Mouse (Mus musculus) myocyte (in vitro differentiated cells): ENCODE data around the gene Mroh2b. TPM values are rescaled to one million over a fixed set of nuclear protein-coding genes. Genes with fewer than 3 reads are reported as not detected.

ENCODE experiments used
- H3K27me3 ChIP-seq: one replicate; pipeline ENCODE4 v1.6.1; 2011; ENCODE audit not compliant: control insufficient read depth, insufficient read depth, insufficient read length
- H3K36me3 ChIP-seq: one replicate; pipeline ENCODE4 v1.6.1; 2011; ENCODE audit not compliant: control insufficient read depth, insufficient read depth
- H3K4me2 ChIP-seq: one replicate; pipeline ENCODE4 v1.6.1; 2011; ENCODE audit warnings: low read depth, control low read depth
- H3K4me3 ChIP-seq: one replicate; pipeline ENCODE4 v1.5.1; 2011; ENCODE audit warnings: mild to moderate bottlenecking, control low read depth, moderate library complexity
- H3K79me2 ChIP-seq: one replicate; pipeline ENCODE4 v1.6.1; 2011; ENCODE audit not compliant: control insufficient read depth, insufficient read depth
- H3ac ChIP-seq: one replicate; pipeline ENCODE4 v1.6.1; 2011; ENCODE audit not compliant: control insufficient read depth, insufficient read length
- CEBPB ChIP-seq: IDR thresholded peaks from 2 replicates; pipeline ENCODE4 v1.6.1; 2011; ENCODE audit warnings: mild to moderate bottlenecking, moderate library complexity; ENCODE audit not compliant: poor library complexity, insufficient read depth, severe bottlenecking
- E2F4 ChIP-seq: IDR thresholded peaks from one replicate; pipeline ENCODE4 v1.6.1; 2011; ENCODE audit warnings: mild to moderate bottlenecking, control low read depth, moderate library complexity; ENCODE audit not compliant: insufficient read depth
- MAX ChIP-seq: IDR thresholded peaks from one replicate; pipeline ENCODE4 v1.6.1; 2011; ENCODE audit warnings: low read depth, mild to moderate bottlenecking, control low read depth
- MYOD1 ChIP-seq, 3 experiments: IDR thresholded peaks; one replicate each; pipeline ENCODE4 v1.6.1; 2011; ENCODE audit warnings: control low read depth in 2 of 3, low read depth in 2 of 3, mild to moderate bottlenecking in 2 of 3, moderate library complexity in 1 of 3; ENCODE audit not compliant: insufficient read length in 2 of 3, control insufficient read depth in 1 of 3
- MYOG ChIP-seq, 3 experiments: IDR thresholded peaks; one replicate each; pipeline ENCODE4 v1.6.1; 2011; ENCODE audit warnings: control low read depth in 2 of 3, low read depth in 2 of 3, mild to moderate bottlenecking in 2 of 3; ENCODE audit not compliant: insufficient read length in 2 of 3, control insufficient read depth in 1 of 3, insufficient read depth in 1 of 3
- POLR2A ChIP-seq: IDR thresholded peaks from one replicate; pipeline ENCODE4 v1.6.1; 2011; ENCODE audit warnings: low read depth, mild to moderate bottlenecking, control low read depth, moderate library complexity; ENCODE audit not compliant: insufficient read length
- POLR2AphosphoS2 ChIP-seq: IDR thresholded peaks from one replicate; pipeline ENCODE4 v1.6.1; 2011; ENCODE audit warnings: low read depth, control low read depth; ENCODE audit not compliant: insufficient read length
- REST ChIP-seq: IDR thresholded peaks from one replicate; pipeline ENCODE4 v1.6.1; 2011; ENCODE audit warnings: mild to moderate bottlenecking, control low read depth, moderate library complexity; ENCODE audit not compliant: insufficient read depth, insufficient read length
- SRF ChIP-seq: IDR thresholded peaks from one replicate; pipeline ENCODE4 v1.6.1; 2011; ENCODE audit warnings: low read depth; ENCODE audit not compliant: control insufficient read depth, insufficient read length
- TCF12 ChIP-seq: IDR thresholded peaks from one replicate; pipeline ENCODE4 v1.6.1; 2011; ENCODE audit warnings: mild to moderate bottlenecking, control low read depth; ENCODE audit not compliant: poor library complexity, insufficient read depth, severe bottlenecking
- TCF3 ChIP-seq: IDR thresholded peaks from one replicate; pipeline ENCODE4 v1.6.1; 2011; ENCODE audit warnings: low read depth, control low read depth; ENCODE audit not compliant: insufficient read length
- USF1 ChIP-seq: IDR thresholded peaks from one replicate; pipeline ENCODE4 v1.6.1; 2011; ENCODE audit warnings: low read depth, mild to moderate bottlenecking, control low read depth, moderate library complexity
- polyA plus RNA-seq: library from polyadenylated mRNA; unstranded; fragments of >200 nt; fragmentation: generic; extraction: Trizol; gene quantifications from one replicate; pipeline ENCODE4 v1.2.1, GENCODE M21; 2012; ENCODE audit warnings: missing spikeins

Mroh2b gene
- polyA plus RNA-seq: not detected

- no peak within 1 kb of the TSS for H3K4me3 ChIP-seq
- TF ChIP-seq E2F4: no peak
- no peak for TF ChIP-seq MAX
- TF ChIP-seq TCF3: no peak
- TF ChIP-seq SRF: no peak
- no peak for TF ChIP-seq REST
- TF ChIP-seq POLR2AphosphoS2: no peak
- TF ChIP-seq CEBPB: no peak
- TF ChIP-seq MYOG (IDR thresholded peaks at IDR 0.05; ENCODE audit: control insufficient read depth in 1 of 3, insufficient read depth in 1 of 3, insufficient read length in 2 of 3, low read depth in 2 of 3): no peak
- TF ChIP-seq TCF12: no peak
- TF ChIP-seq MYOD1 (IDR thresholded peaks at IDR 0.05; ENCODE audit: control insufficient read depth in 1 of 3, insufficient read length in 2 of 3, low read depth in 2 of 3): no peak
- TF ChIP-seq USF1: no peak
- no peak for TF ChIP-seq POLR2A
- no peaks in the 10 kb centered on the region for H3K27me3 ChIP-seq
- H3K4me2 ChIP-seq: no peak within 1 kb of the TSS
- H3ac ChIP-seq: no peak within 1 kb of the TSS
- H3K79me2 ChIP-seq: no peaks in the 10 kb centered on the region
- H3K36me3 ChIP-seq: no peaks in the 10 kb centered on the region
Observed at GRCm38 (mm10) chr15:4898437-4898836, at the start of gene Mroh2b. TSS of gene Mroh2b (plus strand) at chr15:4898737.

DNA sequence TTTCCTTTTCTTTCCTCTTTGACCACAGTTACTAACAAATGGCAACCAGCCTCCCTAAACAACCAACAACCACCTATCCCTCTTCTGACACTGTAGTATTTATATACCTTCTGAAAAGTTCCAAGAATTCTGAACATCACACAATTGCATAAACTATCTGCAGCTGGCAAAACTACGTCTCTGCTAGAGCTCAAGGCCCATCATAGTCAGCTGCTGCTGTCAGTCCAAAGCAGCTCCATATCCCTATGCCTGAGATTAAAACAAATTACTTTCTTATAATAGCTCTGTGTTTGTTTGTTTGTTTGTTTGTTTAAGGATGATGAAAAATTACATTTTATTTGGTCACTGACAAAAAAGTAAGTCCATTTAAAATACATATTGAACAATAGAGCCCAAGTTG, 48.5 kb upstream of the Mroh2b start:
- no peak overlapping the region for H3ac ChIP-seq
- H3K4me2 ChIP-seq: no peak overlapping the region
- peak in 2 of 3 experiments; percentile 63 to 66 for TF ChIP-seq MYOD1 (IDR thresholded peaks at IDR 0.05; ENCODE audit: control insufficient read depth in 1 of 3, insufficient read length in 2 of 3, low read depth in 2 of 3)
- no peak for TF ChIP-seq POLR2A
- TF ChIP-seq TCF3: peak; percentile 8
- no peaks in the 10 kb centered on the region for H3K36me3 ChIP-seq
- H3K27me3 ChIP-seq: no peaks in the 10 kb centered on the region
- no peaks in the 10 kb centered on the region for H3K79me2 ChIP-seq
- no peak overlapping the region for H3K4me3 ChIP-seq

- no peak for TF ChIP-seq CEBPB
- TF ChIP-seq SRF: no peak
- TF ChIP-seq MYOD1 (IDR thresholded peaks at IDR 0.05; ENCODE audit: control insufficient read depth in 1 of 3, insufficient read length in 2 of 3, low read depth in 2 of 3): no peak
- no peak for TF ChIP-seq E2F4
- no peak for TF ChIP-seq MYOG (IDR thresholded peaks at IDR 0.05; ENCODE audit: control insufficient read depth in 1 of 3, insufficient read depth in 1 of 3, insufficient read length in 2 of 3, low read depth in 2 of 3)
- no peak for TF ChIP-seq USF1
- no peak for TF ChIP-seq TCF12
- no peak for TF ChIP-seq TCF3
- no peak for TF ChIP-seq POLR2A
- no peak for TF ChIP-seq REST
- TF ChIP-seq MAX: no peak
- no peak for TF ChIP-seq POLR2AphosphoS2
Observed at GRCm38 (mm10) chr15:4894962-4895361, 3.6 kb upstream of the Mroh2b start.

GRCm38 (mm10) chr15:4934731-4935130, 36.2 kb downstream of the Mroh2b start:
- Histone ChIP-seq H3ac (no peak overlapping the region), H3K4me3 (no peak overlapping the region), H3K36me3 (no peaks in the 10 kb centered on the region), H3K79me2 (no peaks in the 10 kb centered on the region), H3K27me3 (peaks cover 8% of the 10 kb centered on the region), H3K4me2 (peak overlapping the region; percentile 43)
- no peak for TF ChIP-seq MAX
- TF ChIP-seq USF1: no peak
- TF ChIP-seq E2F4: no peak
- no peak for TF ChIP-seq SRF
- TF ChIP-seq POLR2A: no peak
- TF ChIP-seq REST: no peak
- no peak for TF ChIP-seq MYOG (IDR thresholded peaks at IDR 0.05; ENCODE audit: control insufficient read depth in 1 of 3, insufficient read depth in 1 of 3, insufficient read length in 2 of 3, low read depth in 2 of 3)

More at GRCm38 (mm10) chr15:4894962-4895361, 3.6 kb upstream of the Mroh2b start:
- no peak overlapping the region for H3K4me3 ChIP-seq
- no peaks in the 10 kb centered on the region for H3K79me2 ChIP-seq
- H3K36me3 ChIP-seq: no peaks in the 10 kb centered on the region
- no peak overlapping the region for H3K4me2 ChIP-seq
- H3ac ChIP-seq: no peak overlapping the region
- H3K27me3 ChIP-seq: peaks cover 7% of the 10 kb centered on the region

- H3K27me3 ChIP-seq: no peaks in the 10 kb centered on the region
Observed at GRCm38 (mm10) chr15:4973355-4973754, 74.8 kb downstream of the Mroh2b start.

More at GRCm38 (mm10) chr15:4973355-4973754, 74.8 kb downstream of the Mroh2b start:
- Histone ChIP-seq H3K36me3 (no peaks in the 10 kb centered on the region), H3K4me2 (no peak overlapping the region), H3ac (no peak overlapping the region), H3K79me2 (no peaks in the 10 kb centered on the region), H3K4me3 (no peak overlapping the region)
- TF ChIP-seq REST: no peak
- no peak for TF ChIP-seq SRF
- TF ChIP-seq MAX: no peak
- no peak for TF ChIP-seq TCF12
- no peak for TF ChIP-seq POLR2AphosphoS2
- TF ChIP-seq POLR2A: no peak
- no peak for TF ChIP-seq MYOG (IDR thresholded peaks at IDR 0.05; ENCODE audit: control insufficient read depth in 1 of 3, insufficient read depth in 1 of 3, insufficient read length in 2 of 3, low read depth in 2 of 3)
- TF ChIP-seq TCF3: no peak
- no peak for TF ChIP-seq MYOD1 (IDR thresholded peaks at IDR 0.05; ENCODE audit: control insufficient read depth in 1 of 3, insufficient read length in 2 of 3, low read depth in 2 of 3)
- no peak for TF ChIP-seq CEBPB
